Mouse (Mus musculus) R1 (cell line): ENCODE results near the gene Rnase2b.
A peak's percentile ranks its signal among the peaks of the same experiment; 100 is the strongest.
"Not testable (repeated sequence)": the region's sequence is repeated elsewhere in the genome, so short reads cannot be mapped to it uniquely, and the experiment has no call there.

Source experiments
- DNase-seq: peaks from one replicate; pipeline ENCODE4 v3.0.0-alpha.2; 2018; ENCODE audit warnings: low read depth, low spot score

Rnase2b gene

DNA sequence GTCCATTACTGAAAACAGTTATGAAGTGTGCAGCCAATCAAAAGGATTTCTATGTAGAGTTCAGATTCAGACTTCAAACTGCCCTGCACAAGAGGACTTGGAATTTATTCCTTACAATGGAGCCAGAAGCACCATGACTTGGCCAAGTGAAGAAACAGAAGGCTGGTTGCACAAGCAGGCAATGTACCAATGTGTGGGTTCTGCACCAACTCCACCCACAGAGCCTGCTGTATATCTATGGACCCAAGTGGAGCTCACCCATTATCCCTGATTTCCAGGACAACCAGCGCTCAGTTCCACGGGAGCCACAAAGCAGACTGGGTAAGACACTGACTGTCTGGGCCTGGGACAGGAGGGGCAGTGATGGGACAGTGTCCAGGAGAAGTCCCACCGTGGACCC, at the start of gene Rnase2b:
Gene Rnase2b (plus strand): TSS at position 285 of the 400 bp plus-strand sequence.
- DNase-seq, result not testable (repeated sequence)

DNA sequence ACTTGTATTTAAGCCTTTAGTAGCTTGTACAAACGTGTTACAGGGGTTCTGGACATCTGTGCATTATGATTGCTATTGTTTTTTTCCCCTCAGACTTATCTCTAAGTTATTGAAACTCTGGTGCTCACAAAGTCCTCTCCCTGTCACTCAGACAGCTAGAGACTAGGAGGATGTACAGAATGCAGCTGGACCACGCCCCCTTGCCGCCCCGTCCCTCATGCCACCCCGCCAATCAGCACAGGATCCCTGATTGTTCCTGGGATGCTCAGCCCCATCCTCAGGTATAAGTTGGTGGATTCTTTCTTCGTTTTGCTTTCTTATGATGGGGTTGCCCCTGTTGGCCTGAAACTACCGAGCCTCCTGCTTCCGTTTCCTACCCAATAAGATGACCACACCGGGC, 48.6 kb upstream of the Rnase2b start:
- no peak for DNase-seq

DNA sequence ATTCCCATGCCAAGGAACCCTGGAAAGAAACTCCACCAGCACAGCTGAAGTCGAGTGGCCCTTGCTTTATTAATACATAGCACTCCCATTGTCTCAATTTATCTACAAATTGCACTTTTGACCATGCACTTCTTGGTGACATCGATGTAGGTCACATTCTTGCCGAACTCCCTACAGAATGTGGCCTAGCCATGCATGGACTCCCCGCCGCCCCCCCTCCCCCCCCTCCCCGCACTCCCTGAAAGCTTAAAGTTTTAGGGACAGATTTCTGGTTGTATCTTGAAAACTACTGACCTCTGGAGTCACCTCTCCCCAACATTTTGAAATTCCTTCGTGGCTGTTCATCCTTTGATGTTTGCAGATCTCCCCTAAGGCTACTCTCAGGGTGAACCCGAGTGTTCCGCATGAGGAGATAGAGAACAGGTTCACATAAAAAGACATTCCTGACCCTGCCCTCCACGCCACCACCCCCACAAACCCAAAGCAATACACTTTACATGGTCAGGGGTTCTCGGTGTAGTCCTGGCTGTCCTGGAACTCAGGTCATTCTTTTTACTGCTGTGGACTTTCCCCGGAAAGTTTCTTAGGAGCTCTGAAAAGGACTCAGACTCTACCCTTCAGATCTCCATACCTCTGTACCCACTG, 48.0 kb upstream of the Rnase2b start, which contains the start of gene Eddm3b:
Gene Eddm3b (plus strand): TSS at position 511 of the 645 bp plus-strand sequence.
- no peak for DNase-seq

DNA sequence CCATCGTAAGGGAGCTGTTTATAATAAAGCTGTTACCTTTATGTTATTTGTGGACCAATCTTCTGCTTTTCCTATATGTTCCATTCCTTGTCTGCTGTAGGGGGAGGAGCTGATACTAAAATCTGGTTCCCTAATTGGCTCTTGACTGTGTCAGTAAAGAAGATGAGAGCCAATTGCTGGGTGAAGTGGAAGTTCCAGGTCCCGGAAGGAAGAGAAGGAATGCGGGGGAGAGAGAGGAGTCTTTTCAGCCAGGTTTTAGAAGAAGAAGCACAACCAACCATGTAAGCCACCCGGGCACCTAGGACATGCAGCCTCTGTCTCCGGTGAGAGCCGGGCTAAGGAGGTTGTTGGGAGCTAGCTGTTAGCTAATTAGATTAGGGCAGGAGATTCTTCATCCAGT, 36.4 kb upstream of the Rnase2b start:
- peak; percentile 33 for DNase-seq

DNA sequence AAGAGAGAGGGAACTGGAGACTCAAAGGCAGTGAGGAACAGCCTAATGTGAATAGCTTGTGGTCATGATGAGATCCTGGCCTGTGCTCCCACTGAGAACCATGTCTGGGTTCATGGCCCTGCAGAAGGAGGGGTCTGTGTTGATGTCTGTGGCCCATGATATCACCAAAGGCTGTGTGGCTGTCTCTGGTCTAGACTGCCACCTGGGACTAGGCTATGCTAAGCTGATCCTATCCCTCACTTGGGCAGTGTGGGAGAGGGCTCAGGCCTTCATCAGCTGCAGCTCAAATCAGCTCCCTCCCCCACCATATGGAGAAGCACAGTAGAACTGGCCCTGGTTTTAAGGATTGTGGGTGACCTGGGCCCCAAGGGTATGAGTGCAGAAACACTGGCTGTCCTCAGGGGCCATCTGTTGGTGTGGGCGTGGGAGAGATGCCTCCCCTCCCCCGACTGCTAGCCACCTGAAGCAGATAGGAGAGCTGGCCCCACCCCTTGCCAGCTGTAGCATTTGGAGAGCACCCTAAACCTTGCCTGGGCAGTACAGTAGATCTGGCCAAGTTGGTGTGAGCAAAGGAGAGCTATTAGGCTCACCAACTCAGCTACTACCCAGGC, 34.3 kb upstream of the Rnase2b start:
- no peak for DNase-seq

DNA sequence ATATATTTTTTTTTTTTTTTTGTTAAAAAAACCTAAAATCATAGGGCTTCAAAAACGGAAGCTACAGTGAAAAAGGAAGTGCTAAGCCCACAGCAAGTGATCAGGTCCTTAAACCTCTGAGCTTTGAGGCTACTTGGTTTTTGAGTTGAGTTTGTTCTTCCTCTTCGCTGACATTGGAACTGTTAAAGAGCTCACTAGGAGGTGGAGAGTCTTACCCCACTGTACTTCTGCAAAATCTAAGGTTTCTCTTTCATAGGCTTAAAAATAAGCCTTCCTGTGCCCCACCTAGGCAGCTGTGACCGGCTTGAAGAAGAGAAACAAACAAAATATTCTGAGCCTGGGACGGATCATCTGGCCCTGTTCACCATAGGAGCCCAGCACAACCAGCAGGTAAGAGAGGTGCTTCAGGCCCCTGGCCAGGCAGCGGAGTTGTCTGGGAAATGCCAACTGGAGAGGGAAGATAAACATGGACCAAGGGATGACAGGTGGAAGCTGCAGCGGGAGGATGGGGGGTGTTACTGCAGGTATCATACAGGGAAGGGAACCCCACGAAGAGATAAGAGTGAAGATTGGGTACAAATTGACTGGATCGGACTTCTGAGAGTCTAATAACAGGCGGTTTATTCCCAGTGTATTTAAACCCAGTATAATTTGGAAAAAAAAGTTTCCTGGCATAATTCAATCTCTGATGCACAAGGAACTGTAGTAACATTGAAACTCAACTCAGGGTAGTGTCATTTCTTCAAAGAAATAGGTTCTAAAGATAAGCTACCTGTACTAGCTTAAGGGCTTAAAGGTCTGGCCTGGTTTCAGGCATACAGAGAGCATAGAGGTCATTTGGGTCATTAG, 33.1 kb upstream of the Rnase2b start:
- DNase-seq, result no peak

DNA sequence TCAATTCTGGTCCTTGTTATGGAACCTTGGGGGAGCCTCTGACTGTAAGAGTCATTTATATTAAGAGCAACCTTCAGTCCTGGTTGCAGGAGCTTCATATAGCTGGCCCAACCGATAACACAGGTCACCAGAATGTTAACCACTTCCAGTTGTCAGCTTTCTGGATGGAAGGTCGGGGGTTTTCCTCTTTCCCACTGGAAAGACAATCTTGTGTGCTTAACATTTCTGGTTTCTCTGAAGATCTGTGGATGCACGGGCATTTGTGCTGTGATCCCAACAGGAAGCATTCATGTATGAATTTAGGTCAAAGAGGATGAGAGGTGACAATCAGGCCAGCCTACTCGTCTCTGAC, 32.5 kb upstream of the Rnase2b start:
- no peak for DNase-seq

DNA sequence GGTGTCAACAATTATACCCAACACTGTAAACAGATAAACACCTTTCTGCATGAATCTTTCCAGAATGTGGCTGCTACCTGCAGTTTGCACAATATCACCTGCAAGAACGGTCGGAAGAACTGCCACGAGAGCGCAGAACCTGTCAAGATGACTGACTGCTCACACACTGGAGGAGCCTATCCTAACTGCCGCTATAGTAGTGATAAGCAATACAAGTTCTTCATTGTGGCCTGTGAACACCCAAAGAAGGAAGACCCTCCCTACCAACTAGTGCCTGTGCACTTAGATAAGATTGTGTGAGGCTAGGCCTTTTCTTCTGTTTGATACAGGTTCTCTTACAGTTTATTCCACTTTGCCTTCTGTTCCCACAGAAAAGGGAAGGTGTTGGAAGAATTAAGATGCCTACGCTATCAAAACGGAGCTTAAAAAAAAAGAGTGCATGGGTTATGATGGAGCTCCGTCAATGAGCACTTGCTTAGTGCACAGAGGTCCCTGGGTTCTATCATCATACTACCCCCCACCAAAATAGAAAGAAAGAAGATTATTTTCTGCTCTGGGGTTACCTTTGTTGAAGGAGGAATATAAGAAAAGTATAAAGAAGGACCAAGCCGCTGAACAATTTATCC, 31.6 kb upstream of the Rnase2b start:
- no peak for DNase-seq

DNA sequence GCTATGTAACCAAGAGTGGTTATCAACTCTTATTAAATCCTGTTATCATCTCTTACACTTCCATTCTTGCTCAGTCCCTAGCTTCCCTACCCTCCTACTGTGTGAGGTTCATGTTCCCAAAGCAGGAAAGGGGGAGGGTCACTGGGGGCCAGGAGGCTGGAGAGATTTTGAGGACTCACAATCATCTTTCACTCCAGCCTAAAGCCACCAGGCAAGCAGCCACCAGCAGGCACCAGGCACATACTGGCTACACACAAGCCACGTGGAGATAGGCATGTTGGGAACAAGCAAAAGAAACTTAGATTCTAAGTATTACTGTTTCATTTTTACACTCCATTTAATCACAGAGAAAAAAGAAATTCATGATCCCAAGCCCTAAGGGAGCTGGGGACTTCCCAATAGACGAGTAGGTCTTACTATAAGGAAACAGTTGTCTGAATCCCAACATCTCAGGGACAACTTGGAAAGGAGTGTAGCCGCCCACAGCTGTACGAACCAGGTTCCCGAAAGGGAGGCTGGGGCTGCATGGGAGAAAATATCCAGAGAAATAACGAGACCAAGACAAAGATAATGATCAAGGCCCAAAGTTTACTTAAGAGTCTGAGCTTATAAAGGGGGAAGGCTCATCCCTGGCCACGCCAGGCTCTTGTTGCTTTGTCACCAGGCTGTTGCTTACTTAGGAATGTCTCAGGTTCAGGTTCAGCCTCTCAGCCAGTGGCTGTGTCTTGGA, 30.8 kb upstream of the Rnase2b start:
- DNase-seq, result no peak

DNA sequence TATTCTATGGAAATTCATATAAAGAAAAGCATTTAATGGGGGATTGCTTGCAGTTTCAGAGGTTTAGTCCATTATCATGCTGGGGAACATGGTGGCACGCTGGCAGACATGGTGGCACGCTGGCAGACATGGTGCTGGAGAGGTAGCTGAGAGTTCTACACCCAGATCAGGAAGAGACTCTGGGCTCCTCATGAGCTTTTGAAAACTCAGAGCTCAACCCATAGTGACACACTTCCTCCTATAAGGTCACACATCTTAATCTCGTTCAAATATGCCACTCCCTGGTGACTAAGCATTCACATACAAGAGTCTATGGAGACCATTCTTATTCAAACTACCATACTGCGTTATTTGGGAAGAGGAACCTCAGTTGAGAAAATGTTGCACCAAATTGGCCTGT, 29.7 kb upstream of the Rnase2b start:
- DNase-seq, result peak; percentile 16

DNA sequence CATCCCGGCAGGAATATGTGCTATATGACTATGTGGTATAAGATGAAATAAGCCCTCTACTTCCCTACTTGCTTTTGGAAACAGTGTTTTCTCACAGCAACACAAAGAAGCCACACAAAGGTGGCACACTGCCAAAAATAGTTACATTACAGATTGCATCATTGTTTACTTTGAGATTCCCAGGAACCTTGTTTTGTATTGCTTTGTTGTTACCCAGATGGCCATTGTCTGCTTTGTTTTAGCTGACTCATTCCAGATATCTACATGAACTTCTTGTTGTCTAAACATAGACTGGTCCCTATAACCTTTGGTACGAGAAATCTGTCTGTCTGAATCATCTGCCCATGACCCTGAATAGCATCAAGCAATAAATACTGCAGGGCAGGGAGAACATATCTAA, 21.7 kb upstream of the Rnase2b start:
- DNase-seq, result no peak

DNA sequence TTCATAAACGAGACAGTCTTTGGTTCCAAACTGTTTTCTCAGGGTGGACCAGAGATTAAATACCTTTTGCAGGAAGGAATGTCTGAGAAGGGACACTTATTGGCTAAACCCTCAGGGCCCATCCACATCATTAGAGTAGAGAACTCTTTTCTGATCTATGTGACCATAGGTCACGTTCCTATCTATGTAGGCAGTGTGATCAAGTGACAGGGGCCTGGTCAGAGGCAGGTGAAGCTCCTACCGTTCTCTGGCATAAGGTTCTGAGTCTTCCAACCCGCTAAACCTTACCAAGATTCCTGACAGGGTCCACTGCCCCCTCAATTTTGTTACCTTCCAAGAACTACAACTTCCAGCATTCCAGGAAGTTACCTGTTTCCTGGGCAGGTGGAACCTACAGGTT, 19.9 kb upstream of the Rnase2b start:
- no peak for DNase-seq

DNA sequence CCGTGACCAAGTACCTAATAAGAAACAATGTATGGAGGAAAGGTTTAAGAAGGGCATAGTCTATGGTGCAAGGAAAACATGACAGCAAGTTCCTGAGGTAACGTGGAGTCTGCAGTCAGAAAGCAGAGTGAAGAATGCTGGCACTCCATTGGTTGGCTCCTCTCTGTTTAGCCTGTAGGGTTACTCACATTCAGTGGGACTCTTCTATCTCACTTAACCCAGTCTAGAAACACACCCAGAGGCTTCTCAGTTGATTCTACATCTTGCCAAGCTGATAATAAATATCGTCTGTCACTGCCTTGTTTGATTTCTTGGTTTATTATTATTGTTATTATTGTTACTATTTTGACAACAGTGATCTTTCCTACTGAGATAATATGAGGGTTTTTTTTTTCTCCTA, 19.5 kb upstream of the Rnase2b start:
- no peak for DNase-seq

DNA sequence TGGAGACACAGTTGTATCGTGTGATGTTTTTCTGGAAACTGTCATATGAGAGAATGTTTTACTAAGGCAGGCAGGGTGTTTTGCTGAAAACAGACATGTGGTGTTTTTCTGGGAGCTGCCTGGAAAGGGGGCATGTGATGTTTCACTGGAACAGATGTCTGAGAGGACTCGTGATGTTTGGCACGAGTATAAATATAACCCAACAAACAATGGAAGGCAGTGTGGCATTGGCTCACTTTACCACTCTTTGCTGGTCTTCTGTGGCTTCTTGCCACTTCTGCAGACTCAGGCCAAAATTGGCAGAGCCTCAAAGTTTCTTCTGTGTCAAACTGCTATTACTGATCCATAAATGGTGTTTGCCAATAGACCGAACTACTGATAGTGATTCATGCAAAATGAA, 18.8 kb upstream of the Rnase2b start:
- DNase-seq, result no peak

DNA sequence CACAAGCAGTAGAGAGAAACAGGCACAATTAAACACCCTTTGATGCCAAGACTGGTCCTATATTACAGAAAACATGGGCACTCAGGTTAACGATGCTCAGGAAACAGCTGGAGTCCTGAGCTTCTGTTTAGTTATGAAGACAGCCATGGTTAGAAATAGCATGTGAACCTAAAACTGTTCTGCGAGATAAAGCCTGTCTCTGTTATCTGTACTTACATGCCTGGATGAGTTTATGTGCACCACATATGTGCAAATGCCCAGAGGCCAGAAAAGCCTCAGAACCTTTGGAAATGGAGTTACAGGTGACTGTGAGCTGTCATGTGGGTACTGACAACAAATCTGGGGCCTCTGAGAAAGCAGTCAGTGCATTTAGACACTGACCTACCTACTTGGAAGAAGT, 18.1 kb upstream of the Rnase2b start:
- DNase-seq, result no peak

DNA sequence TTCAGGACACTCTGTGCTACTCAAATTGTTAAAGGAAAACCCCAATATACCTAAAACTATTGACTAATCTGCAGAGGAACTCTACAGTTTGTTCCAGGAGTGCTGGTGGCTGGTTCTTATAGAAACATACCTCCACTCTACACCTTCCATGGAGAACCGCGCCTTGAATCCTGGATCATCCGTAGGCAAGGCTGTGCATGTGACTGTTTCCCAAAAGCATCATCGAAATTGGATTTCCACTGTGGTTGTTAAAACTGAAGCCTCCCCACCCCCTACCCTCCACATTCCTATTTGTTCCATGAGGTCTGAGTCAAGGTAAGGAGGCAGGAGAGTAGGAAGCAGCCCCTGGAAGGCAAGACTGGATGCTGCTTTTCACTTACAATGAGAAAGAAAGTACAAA, 17.6 kb upstream of the Rnase2b start:
- DNase-seq, result no peak

DNA sequence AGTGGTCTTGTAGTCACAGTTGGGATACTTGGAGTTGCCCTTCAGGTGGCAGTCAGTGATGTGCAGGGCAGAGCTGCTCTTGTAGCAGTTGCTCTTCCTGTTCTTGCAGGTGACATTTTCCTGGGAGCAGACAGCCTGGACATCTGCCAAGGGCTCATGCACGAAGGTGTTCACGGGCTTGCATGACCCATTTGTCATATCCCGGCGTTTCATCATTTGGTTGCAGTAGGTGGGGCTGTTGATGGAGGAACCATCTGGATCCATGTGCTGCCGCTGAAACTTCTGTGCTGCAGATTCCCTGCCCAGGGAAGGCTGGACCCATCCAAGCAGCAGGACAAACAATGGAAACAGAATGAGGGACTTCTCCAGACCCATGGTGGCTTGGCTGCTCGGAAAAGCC, 16.5 kb upstream of the Rnase2b start:
- DNase-seq, result no peak

DNA sequence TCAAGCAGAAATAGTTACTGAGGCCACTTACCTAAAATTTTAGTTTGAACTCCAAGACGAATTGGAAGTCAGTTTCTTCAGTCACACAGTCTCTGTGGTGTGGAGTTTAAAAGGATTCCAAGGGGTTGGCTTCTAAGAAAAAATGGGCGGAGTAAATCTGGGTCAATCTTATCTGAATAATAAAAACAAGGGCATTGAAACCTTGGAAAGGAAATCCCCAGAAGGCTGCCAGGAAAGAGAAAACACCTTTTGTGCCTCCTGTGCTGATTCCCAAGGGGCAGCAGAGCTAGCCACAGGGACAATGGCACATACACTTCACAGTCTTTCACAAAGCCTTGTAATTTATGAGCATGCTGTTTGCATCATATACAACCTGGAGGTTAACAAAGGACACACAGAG, 15.4 kb upstream of the Rnase2b start, which contains the start of gene Rnase1:
Gene Rnase1 (minus strand): TSS at position 101 of the 400 bp plus-strand sequence.
- no peak for DNase-seq

DNA sequence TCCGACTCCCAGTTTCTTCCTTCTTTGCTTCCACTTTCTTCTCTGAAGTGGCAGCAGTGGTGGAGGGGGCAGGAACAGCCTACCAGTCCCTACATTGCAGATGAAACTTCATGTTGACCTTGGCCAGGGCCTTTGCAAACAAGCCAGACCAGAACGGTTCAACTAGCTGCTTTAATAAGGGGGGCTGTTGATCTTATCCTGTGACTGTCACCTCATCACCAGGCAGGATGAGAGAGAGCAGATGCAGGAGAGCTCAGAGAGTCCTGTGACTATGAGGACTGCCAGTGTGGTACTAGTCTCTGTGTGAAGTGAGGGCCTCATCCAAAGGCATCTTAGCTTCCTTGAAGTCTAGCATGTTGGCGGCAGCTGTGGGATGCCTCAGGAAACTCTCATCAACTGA, 14.1 kb upstream of the Rnase2b start:
- no peak for DNase-seq

DNA sequence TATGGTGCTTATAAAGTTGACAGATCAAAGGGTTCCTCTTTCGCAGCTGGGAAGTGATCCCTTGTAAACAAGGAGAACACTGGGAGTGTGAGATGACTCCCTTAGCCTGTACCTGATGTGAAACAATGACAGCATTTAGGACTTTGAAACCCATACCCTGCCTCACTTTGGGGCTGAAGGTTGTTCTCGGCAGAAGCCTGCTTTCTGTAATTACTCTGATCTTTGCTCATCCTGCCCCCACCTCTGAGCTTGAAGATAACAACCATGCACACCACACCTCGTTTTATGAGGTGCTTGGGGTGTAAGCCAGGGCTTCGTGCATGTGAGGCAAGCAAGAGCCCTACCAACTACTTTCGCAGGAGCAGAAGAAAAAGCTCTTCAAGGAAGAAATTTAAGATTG, 12.9 kb upstream of the Rnase2b start:
- DNase-seq, result no peak

DNA sequence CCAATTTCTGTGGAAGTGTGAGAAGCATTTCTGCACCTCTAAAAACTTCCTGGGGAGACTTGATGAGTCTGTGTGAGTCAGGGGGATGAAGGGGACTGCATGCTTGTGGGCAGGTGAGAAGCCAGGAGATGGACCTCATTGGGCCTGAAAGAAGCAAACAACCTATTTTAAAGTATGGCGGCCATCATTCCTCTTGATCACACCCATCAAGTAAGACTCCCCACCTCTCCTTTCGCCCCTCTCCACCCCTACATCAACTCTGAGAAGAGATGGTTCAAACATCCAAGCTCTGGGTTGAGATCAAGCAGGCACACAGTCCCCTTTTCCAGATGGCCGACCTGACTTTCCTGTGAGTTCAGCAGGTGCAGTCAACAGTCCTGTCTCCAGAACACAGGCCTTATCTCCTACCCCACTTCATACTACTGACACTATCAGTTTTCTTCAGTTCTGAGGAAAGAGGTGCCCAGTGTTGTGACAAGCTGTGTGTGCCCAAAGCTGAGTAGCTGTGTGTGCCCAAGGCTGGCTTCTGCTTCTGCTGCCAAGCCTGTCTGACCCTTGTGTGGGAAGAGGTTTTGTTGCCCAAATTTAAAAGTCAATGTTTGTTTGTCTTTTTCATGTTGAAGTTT, 11.7 kb upstream of the Rnase2b start:
- no peak for DNase-seq
